Comparison of ENCODE assay signal across 30 mouse cellular contexts in the genomic region with DNA sequence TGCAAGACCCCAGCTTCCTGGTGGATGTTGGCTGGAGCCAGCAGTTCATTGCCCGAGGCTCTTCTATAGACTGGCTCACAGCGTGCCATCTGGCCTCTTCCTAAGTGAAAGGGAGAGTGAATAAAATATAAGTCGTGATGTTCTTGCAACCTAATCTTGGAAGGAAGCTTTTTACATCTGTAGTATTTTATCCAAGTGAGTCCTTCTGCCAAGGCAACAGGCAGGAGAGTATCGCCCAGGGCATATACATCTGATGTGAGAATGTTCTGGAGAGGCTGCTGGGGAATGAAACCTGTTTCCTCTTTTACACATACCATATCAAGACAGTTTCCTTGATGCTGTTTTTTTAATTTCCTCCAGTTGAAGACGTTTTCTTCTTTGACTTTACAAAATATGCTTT.
DNase-seq lines count a peak whose midpoint lies in the region; ATAC-seq lines count a peak whose summit lies in the region.
"Had no signal": no experiment of that assay in that cellular context is flagged by ENCODE, and none has a peak within 500 bp of the region (broad histone marks: within the 10 kb centered on the region; RNA-seq: fewer than 3 reads in every experiment).

No protein-coding gene starts in this region.

- intact Hi-C loops in left cerebral cortex, postnatal 14 days (cut with DNase I) = no loop called here

- H3K4me1 ChIP-seq in embryonic facial prominence, embryonic 10.5 days = no peaks in the 10 kb centered on the region
- H3K4me1 ChIP-seq in hindbrain, embryonic 12.5 days = no peaks in the 10 kb centered on the region
- H3K4me1 ChIP-seq: embryonic facial prominence, embryonic 15.5 days; heart, embryonic 15.5 days; limb, embryonic 10.5 days; liver, embryonic 15.5 days; lung, embryonic 15.5 days had no signal

- H3K27me3 ChIP-seq in embryonic facial prominence, embryonic 10.5 days (replicated peaks; ENCODE audit: low read depth, poor library complexity, severe bottlenecking) = no peaks in the 10 kb centered on the region
- H3K27me3 ChIP-seq in hindbrain, embryonic 12.5 days = no peaks in the 10 kb centered on the region
- H3K27me3 ChIP-seq: CH12.LX; embryonic facial prominence, embryonic 15.5 days; heart, embryonic 15.5 days; liver, embryonic 15.5 days; lung, embryonic 15.5 days; neural tube, embryonic 13.5 days had no signal

- peak; percentile 5 for DNase-seq in layer of hippocampus, adult 9-11 months
- no peak for DNase-seq in layer of hippocampus, postnatal 25 days (ENCODE audit: extremely low spot score in 1 of 2, low spot score in 1 of 2)
- DNase-seq in brain, adult 2 months (ENCODE audit: low read depth, low spot score) = peak; percentile 25
- peak; percentile 10 for DNase-seq in embryonic facial prominence, embryonic 10.5 days (ENCODE audit: low spot score)
- peak; percentile 17 to 67 for DNase-seq in left cerebral cortex, postnatal 14 days (ENCODE audit: low spot score in 2 of 2)
- no peak for DNase-seq in heart, adult 11 months
- DNase-seq in retina, postnatal 1 day = no peak
- DNase-seq: B cell, adult 2 months; cerebellum, adult 8-10 months; cerebellum, postnatal 36 days; gastrocnemius, postnatal 36 days; heart, postnatal 36 days; kidney, adult 18-20 months; kidney, postnatal 4 days; liver; lung, postnatal 4 days had no signal

- H3K9me3 ChIP-seq in embryonic facial prominence, embryonic 10.5 days = no peaks in the 10 kb centered on the region
- no peaks in the 10 kb centered on the region for H3K9me3 ChIP-seq in hindbrain, embryonic 12.5 days (replicated peaks)
- H3K9me3 ChIP-seq: embryonic facial prominence, embryonic 15.5 days; G1E; heart, embryonic 15.5 days; limb, embryonic 10.5 days; liver, embryonic 15.5 days; lung, embryonic 15.5 days; neural tube, embryonic 13.5 days had no signal

- H3K27ac ChIP-seq in embryonic facial prominence, embryonic 10.5 days (replicated peaks) = no peak overlapping the region
- H3K27ac ChIP-seq in hindbrain, embryonic 12.5 days = no peak overlapping the region
- H3K27ac ChIP-seq: embryonic facial prominence, embryonic 15.5 days; heart, embryonic 15.5 days; hindbrain, embryonic 14.5 days; limb, embryonic 10.5 days; liver, embryonic 15.5 days; lung, embryonic 15.5 days; neural tube, embryonic 13.5 days had no signal

- no peak overlapping the region for H3K4me3 ChIP-seq in embryonic facial prominence, embryonic 10.5 days
- H3K4me3 ChIP-seq in hindbrain, embryonic 12.5 days = no peak overlapping the region
- H3K4me3 ChIP-seq: embryonic facial prominence, embryonic 15.5 days; heart, embryonic 15.5 days; limb, embryonic 10.5 days; liver, embryonic 15.5 days; lung, embryonic 15.5 days; myocyte; neural tube, embryonic 13.5 days had no signal

- H3K4me2 ChIP-seq in hindbrain, embryonic 12.5 days (replicated peaks) = no peak overlapping the region
- H3K4me2 ChIP-seq: embryonic facial prominence, embryonic 15.5 days; heart, embryonic 15.5 days; hindbrain, embryonic 14.5 days; liver, embryonic 15.5 days; lung, embryonic 15.5 days; neural tube, embryonic 13.5 days had no signal

- WGBS in embryonic facial prominence, embryonic 10.5 days = 59% methylated on average over 5 of the region's 5 CpGs
- WGBS in hindbrain, embryonic 12.5 days = 65% methylated on average over 5 of the region's 5 CpGs

- H3K9ac ChIP-seq in hindbrain, embryonic 12.5 days = no peak overlapping the region
- H3K9ac ChIP-seq: embryonic facial prominence, embryonic 15.5 days; heart, embryonic 15.5 days; hindbrain, embryonic 14.5 days; liver, embryonic 15.5 days; lung, embryonic 15.5 days; neural tube, embryonic 13.5 days had no signal

- ATAC-seq in hindbrain, embryonic 12.5 days (ENCODE audit: low FRiP score) = no peak
- ATAC-seq: inflammation-experienced regulatory T-cells, adult 6 months; midbrain, embryonic 16.5 days; Patski had no signal

- H3K36me3 ChIP-seq in embryonic facial prominence, embryonic 10.5 days (replicated peaks) = no peaks in the 10 kb centered on the region
- no peaks in the 10 kb centered on the region for H3K36me3 ChIP-seq in hindbrain, embryonic 12.5 days
- H3K36me3 ChIP-seq: embryonic facial prominence, embryonic 15.5 days; G1E; heart, embryonic 15.5 days; limb, embryonic 10.5 days; liver, embryonic 15.5 days; lung, embryonic 15.5 days; neural tube, embryonic 13.5 days had no signal

Comparison
In these comparisons a context has a peak if more than half of its experiments do, and no peak if none do; other contexts are left out.
1. DNase-seq: peak in layer of hippocampus, adult 9-11 months (single experiment), brain, adult 2 months (single experiment), embryonic facial prominence, embryonic 10.5 days (single experiment) and left cerebral cortex, postnatal 14 days (2 of 2); none in layer of hippocampus, postnatal 25 days (0 of 2), heart, adult 11 months (single experiment) and retina, postnatal 1 day (single experiment).